Mouse (Mus musculus) lung, adult 2 months (tissue): ENCODE data around the gene Psen1.

Experiments
- CTCF ChIP-seq: fragments of 200-500 bp; IDR thresholded peaks from 2 replicates; pipeline ENCODE4 v1.5.1; 2011; ENCODE audit warnings: mild to moderate bottlenecking, low read length, control low read depth; ENCODE audit not compliant: insufficient read depth
- POLR2A ChIP-seq: fragments of 200-500 bp; IDR thresholded peaks from 2 replicates; pipeline ENCODE4 v1.6.1; 2011; ENCODE audit warnings: low read depth, mild to moderate bottlenecking, control low read depth, low read length, borderline replicate concordance; ENCODE audit errors: extremely low read depth

GRCm38 (mm10) chr12:83686575-83687350 is 1.2 kb upstream of the Psen1 start:
- TF ChIP-seq CTCF (no peak), POLR2A (no peak)
